Mouse (Mus musculus) ES-E14 (cell line): ENCODE results near the gene Cyth1.

Source experiments
- HCFC1 ChIP-seq: IDR thresholded peaks from 2 replicates; pipeline ENCODE4 v1.6.1; 2012; ENCODE audit warnings: low read length, inconsistent platforms, borderline replicate concordance; ENCODE audit not compliant: insufficient read depth
- ZC3H11A ChIP-seq: IDR thresholded peaks from 2 replicates; pipeline ENCODE4 v1.6.1; 2012; ENCODE audit warnings: low read depth, mild to moderate bottlenecking, inconsistent platforms, low read length, borderline replicate concordance

GRCm38 (mm10) chr11:118206267-118206666 lies 42.1 kb downstream of the Cyth1 start:
- TF ChIP-seq ZC3H11A (no peak), HCFC1 (no peak)
